Mouse (Mus musculus) brain, embryonic 14.5 days (tissue): ENCODE measurements at regions not wholly inside any gene's neighbourhood (a gene's known extent, or its start where the extent isn't known, plus 50 kb on each side); places are given as distances from the start of the nearest gene placed in this dataset.

Experiments used
- CTCF ChIP-seq: fragments of 200-500 bp; IDR thresholded peaks from 2 replicates; pipeline ENCODE4 v1.5.1; 2012; ENCODE audit warnings: inconsistent platforms, mild to moderate bottlenecking, moderate library complexity, borderline replicate concordance; ENCODE audit not compliant: insufficient read depth, insufficient read length; ENCODE audit errors: extremely low read depth
- POLR2A ChIP-seq: fragments of 200-500 bp; IDR thresholded peaks from 2 replicates; pipeline ENCODE4 v1.6.1; 2012; ENCODE audit warnings: mild to moderate bottlenecking, inconsistent platforms, borderline replicate concordance; ENCODE audit not compliant: poor library complexity, insufficient read depth, insufficient read length, severe bottlenecking; ENCODE audit errors: extremely low read depth

- no peak for TF ChIP-seq CTCF
- TF ChIP-seq POLR2A: no peak
Observed at GRCm38 (mm10) chr10:26694761-26695160, 58.5 kb upstream of the Arhgap18 start.
